Mouse (Mus musculus) heart, adult 8-10 months (tissue): Measurements from ENCODE around the gene Col5a1. TPM values are rescaled to one million over a fixed set of nuclear protein-coding genes. Genes with fewer than 3 reads are reported as not detected.

Experiments used
- DNase-seq: peaks from one replicate; pipeline ENCODE4 v3.0.0; 2022; ENCODE audit warnings: low spot score
- total RNA-seq, 4 experiments: library from RNA; stranded (reverse); gene quantifications; 2 replicates each; pipeline ENCODE4 v1.2.4; 2022

Gene Col5a1
- total RNA-seq, 4 experiments from 2014 or later = 10.8 to 17.6 (median 15.1) TPM

DNA sequence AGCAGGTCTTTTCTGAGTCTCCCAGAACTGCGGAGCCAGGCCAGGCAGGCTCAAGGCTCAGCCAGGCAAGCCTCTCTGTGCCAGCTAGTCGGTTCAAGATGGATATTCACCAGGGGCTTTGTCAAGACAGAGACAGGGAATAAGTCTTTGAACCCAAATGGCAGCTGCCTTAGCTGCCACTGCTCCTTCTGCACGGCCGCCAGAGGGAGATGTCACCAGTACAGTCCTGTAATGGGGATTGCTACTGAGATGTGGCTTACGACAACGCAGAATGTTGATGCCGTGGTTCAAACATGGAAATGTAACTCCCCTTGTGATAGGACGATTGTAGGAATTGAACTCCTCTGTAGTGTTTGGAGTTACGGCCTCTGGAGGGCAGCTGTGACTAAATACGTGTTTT is 199.9 kb downstream of the Col5a1 start:
- no peak for DNase-seq

DNA sequence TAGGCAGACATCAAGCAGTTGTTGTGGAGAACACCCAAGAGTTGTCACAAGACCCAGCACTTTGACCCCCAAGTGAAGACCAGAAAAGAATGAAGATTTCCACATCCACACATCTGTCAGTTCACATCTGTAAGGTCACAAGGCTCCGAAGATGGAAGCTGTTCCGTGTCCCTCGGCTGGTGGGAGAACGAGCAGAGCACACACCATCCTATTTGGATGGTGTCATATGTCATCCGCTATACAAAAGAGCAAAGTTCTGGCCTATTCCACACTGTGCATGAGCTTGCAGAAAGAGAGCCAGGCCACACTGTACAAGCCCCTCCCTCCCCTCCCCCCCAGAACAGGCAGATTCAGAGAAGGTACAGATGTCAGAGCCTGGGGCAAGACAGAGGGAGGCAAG is 202.9 kb downstream of the Col5a1 start:
- no peak for DNase-seq

Other genes starting within 250 kb of the Col5a1 start
- 10 to 100 TPM; 50.5 to 61.2 (median 56.9) TPM for gene Rxra, start 210.0 kb upstream of the Col5a1 start, total RNA-seq
- not detected for gene Fcnb, start 198.5 kb downstream of the Col5a1 start, total RNA-seq